Mouse (Mus musculus): ENCODE results near the gene Myo9b.

Gene Myo9b

GRCm38 (mm10) chr8:71392391-71392790, 119.9 kb downstream of the Myo9b start:
- DNase-seq: no peak

- DNase-seq: no peak
Measured at GRCm38 (mm10) chr8:71392871-71393270, 120.4 kb downstream of the Myo9b start.

GRCm38 (mm10) chr8:71394481-71394880, 122.0 kb downstream of the Myo9b start:
- peak in 1 of 2 experiments; percentile 6 for DNase-seq

GRCm38 (mm10) chr8:71395071-71395470, 122.6 kb downstream of the Myo9b start:
- DNase-seq: no peak

GRCm38 (mm10) chr8:71395629-71396028, 123.1 kb downstream of the Myo9b start, which contains the start of gene Ushbp1:
Gene Ushbp1 (minus strand): TSS chr8:71395802.
- DNase-seq: no peak

GRCm38 (mm10) chr8:71396639-71397305, 124.3 kb downstream of the Myo9b start, which contains the start of gene Babam1:
Gene Babam1 (plus strand): TSS chr8:71396861.
- peak; percentile 92 to 99 for DNase-seq

GRCm38 (mm10) chr8:71397701-71398100, 125.2 kb downstream of the Myo9b start:
- DNase-seq: no peak

GRCm38 (mm10) chr8:71400826-71401225, 128.3 kb downstream of the Myo9b start:
- no peak for DNase-seq

GRCm38 (mm10) chr8:71401454-71401853, 128.9 kb downstream of the Myo9b start:
- DNase-seq: no peak

- no peak for DNase-seq
Measured at GRCm38 (mm10) chr8:71402446-71402964, 130.0 kb downstream of the Myo9b start.

GRCm38 (mm10) chr8:71403107-71403885, 130.8 kb downstream of the Myo9b start:
- DNase-seq: no peak

GRCm38 (mm10) chr8:71404011-71404410, 131.5 kb downstream of the Myo9b start:
- no peak for DNase-seq

GRCm38 (mm10) chr8:71404951-71405351, 132.4 kb downstream of the Myo9b start:
- peak in 1 of 2 experiments; percentile 30 for DNase-seq

- DNase-seq: peak; percentile 90 to 94
Measured at GRCm38 (mm10) chr8:71405401-71406098, 133.0 kb downstream of the Myo9b start, which contains the start of gene Ankle1. Gene Ankle1 (plus strand): TSS chr8:71406010.

- peak in 1 of 2 experiments; percentile 57 for DNase-seq
Measured at GRCm38 (mm10) chr8:71406099-71407015, 133.8 kb downstream of the Myo9b start.

- no peak for DNase-seq
Measured at GRCm38 (mm10) chr8:71407441-71407840, 134.9 kb downstream of the Myo9b start.

- no peak for DNase-seq
Measured at GRCm38 (mm10) chr8:71408231-71408630, 135.7 kb downstream of the Myo9b start.

Data from cerebellum, adult 18-20 months (tissue).